Mouse (Mus musculus): ENCODE results near the gene Noxo1.

- TF ChIP-seq CTCF (IDR thresholded peaks at IDR 0.05; ENCODE audit: borderline replicate concordance, control insufficient read depth, extremely low read depth, insufficient read depth, low read length, poor library complexity) (no peak), POLR2A (IDR thresholded peaks at IDR 0.05; ENCODE audit: control insufficient read depth, extremely low read depth, insufficient read depth, low read length, poor library complexity) (no peak)
These were observed 48.5 kb upstream of the Noxo1 start for GRCm38 (mm10) chr17:24647493-24647892.
